Mouse (Mus musculus) cerebral cortex, adult 2 months (tissue): ENCODE results near the gene Mttp.

Experiments used
- WGBS: fragments of 180-500 bp; shearing (Covaris S2); methylation state at CpG from one replicate; pipeline ENCODE4 v1.1.7; 2018; 5-methylcytosine and 5-hydroxymethylcytosine counted together

Mttp gene

DNA sequence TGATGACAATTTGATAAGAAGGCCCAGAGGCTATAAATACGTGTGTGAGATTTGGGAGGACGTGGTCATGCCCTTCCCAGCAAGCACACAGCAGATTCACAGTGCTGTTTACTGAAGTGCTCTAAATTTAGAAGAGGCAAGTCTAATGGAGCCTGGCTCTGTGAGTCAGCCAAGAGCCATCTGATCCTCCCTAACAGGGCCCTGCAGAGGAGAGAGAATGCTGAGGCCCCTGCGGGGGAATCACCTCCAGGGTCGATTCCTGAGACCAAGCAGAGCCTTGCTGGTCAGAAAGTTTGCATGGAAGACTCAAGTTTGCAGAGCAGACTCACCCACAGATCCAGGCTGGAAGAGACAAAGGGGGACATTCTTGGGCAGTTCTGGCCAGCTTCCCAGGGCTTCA lies 90.8 kb downstream of the Mttp start:
- 55% methylated on average over 4 of the region's 4 CpGs for WGBS

DNA sequence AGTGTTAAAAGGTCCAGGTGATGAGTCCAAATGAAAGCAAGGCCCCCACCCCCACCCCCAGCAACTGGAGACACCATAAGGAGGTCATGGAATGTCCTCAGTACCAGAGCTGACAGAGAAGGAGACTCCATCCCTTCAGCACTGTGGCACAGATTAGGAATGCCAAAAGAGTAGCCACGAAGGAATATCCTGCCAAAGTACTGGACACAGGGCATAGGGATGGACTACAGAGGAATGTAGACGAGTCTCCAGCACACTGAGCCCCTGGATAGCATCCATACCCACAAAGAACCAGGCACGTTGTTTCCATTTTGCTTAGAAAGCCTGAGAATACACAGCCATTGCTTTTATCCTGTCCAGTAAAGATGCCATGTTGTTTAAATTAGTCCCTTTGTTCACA lies 93.3 kb downstream of the Mttp start:
- 71% methylated on average over 3 of the region's 3 CpGs for WGBS

DNA sequence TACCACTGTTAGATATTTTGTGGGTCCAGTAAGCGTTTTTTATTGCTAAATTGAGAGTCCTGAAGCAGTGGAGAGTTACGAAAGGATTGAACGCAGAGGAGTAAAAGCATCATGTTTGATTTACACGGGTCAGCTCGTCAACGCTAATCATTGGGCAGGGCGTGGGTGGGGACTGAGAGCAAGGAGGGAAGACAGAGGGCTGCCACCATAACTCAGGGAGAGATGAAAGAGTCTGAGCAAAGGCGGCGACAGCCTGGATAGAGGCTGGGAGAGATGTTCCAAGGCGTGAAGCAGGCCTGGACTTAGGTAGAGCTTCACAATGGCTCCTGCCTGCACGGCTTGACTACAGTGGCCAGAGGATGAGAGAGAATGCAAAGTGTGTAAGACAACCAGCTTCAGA lies 94.0 kb downstream of the Mttp start:
- WGBS: 92% methylated on average over 11 of the region's 11 CpGs

DNA sequence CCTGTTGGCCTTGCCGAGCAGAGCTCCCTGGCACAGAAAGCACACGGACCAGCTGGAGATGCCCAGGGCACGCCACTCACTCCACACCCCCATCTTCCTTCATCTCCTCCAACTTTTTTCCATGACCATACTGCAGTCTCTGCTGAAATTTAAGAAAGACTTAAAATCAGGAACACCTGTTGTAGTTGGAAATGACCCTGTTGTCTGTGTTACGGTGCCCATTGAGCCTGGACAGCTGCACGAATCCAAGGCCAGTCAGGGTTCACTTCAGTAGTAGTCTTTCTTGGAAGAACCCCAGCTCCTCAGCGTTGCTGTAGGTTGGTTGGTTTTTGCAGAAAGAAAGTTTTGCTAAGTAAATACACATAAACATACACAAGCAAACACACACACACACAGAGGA lies 95.2 kb downstream of the Mttp start:
- WGBS: 84% methylated on average over 6 of the region's 6 CpGs

DNA sequence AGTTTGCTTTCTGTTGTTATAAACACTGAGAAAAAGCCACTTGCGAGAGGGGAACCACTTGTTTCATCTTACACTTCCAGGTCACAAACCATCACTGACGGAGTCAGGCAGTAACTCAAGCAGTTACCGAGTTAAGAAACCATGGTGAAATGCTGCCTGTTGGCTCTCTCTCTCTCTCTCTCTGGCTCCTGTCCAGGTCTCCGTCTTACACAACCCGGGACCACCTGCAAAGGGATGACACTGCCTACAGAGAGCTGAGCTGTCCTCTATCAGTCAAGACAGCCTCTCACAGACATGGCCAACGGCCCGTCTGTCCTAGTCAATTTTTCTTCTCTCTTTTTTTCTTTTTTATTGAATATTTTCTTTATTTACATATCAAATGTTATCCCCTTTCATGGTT lies 101.5 kb downstream of the Mttp start:
- WGBS: 59% methylated on average over 7 of the region's 7 CpGs

DNA sequence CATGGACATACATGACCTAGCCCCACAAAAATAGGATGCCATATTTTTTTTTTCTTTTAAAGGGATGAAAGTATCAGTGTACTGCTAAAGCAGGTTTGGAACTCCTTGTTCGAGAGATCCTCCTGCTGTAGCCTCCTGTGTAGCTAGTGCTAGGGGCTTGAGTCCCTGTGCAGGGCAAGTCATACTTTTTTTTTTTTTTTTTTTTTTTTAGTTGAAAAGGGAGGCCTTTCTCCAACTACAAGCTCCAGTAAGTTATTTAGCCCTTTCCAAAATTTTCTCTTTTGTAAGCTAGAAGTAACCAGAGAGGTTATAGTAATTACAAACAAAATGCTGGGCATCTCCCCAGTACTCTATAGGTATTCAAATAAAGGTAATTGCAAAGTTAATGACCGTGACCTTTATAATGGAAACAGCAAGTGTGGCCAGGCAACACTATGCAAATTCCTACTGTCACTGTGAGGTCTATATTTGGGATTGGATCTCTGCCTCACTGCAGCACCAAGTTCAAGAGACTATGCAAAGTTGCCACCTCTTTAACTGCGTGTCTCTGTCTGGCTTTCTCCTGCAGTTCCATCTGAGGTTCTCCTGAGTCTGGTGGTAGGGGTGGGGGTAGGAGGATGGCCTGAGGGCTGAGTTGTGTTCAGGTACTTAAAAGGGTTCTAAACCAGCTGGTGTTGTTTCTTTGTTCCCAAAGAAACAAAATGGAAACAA lies 103.0 kb downstream of the Mttp start:
- WGBS: 66% methylated on average over 3 of the region's 3 CpGs

DNA sequence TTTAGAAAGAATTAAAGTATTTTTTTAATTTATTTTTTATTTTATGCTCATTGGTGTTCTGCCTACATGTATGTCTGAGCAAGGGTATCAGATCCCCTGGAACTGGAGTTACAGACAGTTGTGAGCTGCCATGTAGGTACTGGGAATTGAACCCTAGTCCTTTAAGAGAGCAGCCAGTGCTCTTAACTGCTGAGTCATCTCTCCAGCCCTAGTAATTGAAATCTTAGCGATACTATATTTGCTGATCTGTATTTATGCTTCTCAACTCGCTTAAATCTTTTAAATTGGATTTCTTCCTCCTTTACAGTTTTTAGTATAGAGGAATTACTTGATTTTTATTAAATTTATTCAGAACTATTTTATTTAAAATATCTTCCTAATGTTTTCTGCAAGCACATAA lies 103.8 kb downstream of the Mttp start:
- 84% methylated on average over 2 of the region's 2 CpGs for WGBS
